Mouse (Mus musculus) intestine, embryonic 14.5 days (tissue): Measurements from ENCODE around the gene Elk1. TPM values are rescaled to one million over a fixed set of nuclear protein-coding genes. Genes with fewer than 3 reads are reported as not detected.

Source experiments
- polyA plus RNA-seq: library from polyadenylated mRNA; unstranded; fragments of >200 nt; fragmentation: Nextera tagmentation; extraction: Ambion mirVana; gene quantifications from 2 replicates; pipeline ENCODE4 v1.2.1, GENCODE M21; 2014

Gene Elk1
- polyA plus RNA-seq, 1 experiment from 2014 or later, result 6.2 TPM

Other genes with a start within 250 kb of the Elk1 start
- 36.9 and 41.6 TPM in 2 replicates for gene Usp11, start 246.7 kb downstream of the Elk1 start, polyA plus RNA-seq
- 95.7 and 110 TPM in 2 replicates for gene Araf, start 152.8 kb downstream of the Elk1 start, polyA plus RNA-seq
- gene Timp1, start 80.4 kb downstream of the Elk1 start, polyA plus RNA-seq, result 29.9 and 34.9 TPM in 2 replicates
- 2.0 and 2.7 TPM in 2 replicates for gene Syn1, start 29.6 kb downstream of the Elk1 start, polyA plus RNA-seq
- gene Cfp, start 19.1 kb downstream of the Elk1 start, polyA plus RNA-seq, result 4.2 and 6.0 TPM in 2 replicates
- 53.9 and 56.7 TPM in 2 replicates for gene Uxt, start 11.4 kb upstream of the Elk1 start, polyA plus RNA-seq
- 5.6 and 7.3 TPM in 2 replicates for gene Zfp182, start 111.7 kb upstream of the Elk1 start, polyA plus RNA-seq
- not detected in 2 replicates for gene Spaca5, start 117.8 kb upstream of the Elk1 start, polyA plus RNA-seq
- gene Zfp300, start 138.9 kb upstream of the Elk1 start, polyA plus RNA-seq, result 1.5 and 1.7 TPM in 2 replicates
- gene Ssxa1, start 165.2 kb upstream of the Elk1 start, polyA plus RNA-seq, result not detected in 2 replicates
- not detected in 2 replicates for gene Gm21876, start 225.0 kb upstream of the Elk1 start, polyA plus RNA-seq